Mouse (Mus musculus) urinary bladder, postnatal 14 days (tissue): ENCODE measurements around the gene Ccdc149.

Experiments
- DNase-seq: peaks from one replicate; pipeline ENCODE4 v3.0.0; 2021; ENCODE audit warnings: low spot score

The Ccdc149 gene

DNA sequence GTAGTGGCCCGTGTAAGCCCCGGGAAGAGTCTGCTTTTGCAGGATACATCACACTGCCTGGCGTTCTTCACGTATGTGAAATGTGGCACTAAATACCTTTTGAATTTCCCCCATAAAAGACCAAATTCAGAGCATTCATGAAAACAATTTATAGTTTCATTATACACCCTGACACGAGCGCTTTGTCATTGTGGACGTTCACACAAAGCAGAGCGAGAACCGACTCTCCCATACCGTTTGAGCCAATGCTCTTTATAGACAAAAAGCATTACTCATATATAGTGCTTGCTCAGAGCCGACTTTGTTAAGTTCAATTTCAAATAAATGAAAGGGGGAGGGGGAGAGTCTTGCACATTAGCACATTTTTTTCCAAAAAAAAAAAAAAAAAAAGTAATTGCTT is 31.0 kb downstream of the Ccdc149 start:
- no peak for DNase-seq

DNA sequence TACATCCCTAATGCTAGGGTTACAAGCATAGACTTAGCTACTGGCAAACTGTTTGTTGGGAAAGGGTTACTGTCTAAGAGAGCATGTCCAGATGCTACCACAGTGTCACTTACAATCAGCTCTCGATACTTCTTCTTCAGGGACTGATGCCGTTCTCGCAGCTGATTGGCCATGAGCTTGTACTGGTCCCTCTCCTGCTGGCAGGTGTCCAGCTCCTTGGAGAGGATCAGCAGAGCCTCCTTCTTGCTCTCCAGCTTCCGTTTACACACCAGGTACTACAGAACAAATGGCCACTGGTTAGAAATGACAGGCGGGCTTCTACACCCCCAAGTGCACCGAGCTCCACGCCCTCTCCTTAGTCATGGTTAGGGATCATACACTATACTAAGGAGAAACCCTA is 32.4 kb downstream of the Ccdc149 start:
- DNase-seq = no peak

DNA sequence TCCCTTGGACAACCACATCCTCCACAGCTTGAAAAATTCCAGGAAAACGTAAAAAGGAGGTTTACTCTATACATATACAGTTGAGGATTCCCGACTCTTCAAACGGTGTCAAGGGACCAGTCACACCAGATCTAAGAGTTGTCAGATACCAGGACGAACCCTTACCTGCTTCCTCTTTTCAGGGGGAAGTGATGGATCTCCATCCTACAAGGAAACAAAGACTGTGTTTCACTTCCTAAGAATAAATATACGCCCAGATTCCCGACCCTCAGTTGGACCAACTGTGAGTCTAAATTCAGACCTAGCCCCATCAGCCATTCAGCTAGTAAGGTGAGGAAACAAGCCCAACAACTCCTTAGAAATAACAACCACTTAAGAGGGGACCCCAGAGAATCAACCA is 35.8 kb downstream of the Ccdc149 start:
- no peak for DNase-seq

DNA sequence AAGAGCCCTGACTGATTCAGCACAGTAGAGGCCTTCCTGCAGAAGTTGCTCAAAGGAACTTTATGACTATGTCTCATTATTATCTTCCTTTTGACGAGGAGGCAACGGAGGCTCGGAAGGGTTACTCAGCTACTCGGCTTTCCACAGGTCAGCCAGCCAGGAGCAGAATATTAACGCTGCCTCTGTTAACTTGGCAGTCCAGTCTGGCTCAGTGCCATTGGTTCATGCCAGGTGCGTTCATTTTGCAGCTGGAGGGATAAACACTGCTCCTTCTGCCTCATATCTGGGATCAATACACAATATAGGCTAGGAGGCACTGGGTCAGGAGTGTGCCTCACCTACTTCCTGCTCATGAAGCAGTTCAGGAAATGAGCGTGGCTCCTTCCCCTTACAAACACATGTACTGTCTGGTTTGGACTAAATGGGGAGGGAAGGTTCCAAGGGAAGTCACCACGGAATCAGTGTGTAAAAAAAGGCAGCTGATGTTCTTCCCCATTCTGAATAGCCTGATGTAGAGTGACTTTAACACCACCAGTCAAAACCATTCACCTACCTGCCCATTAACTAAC is 40.0 kb downstream of the Ccdc149 start:
- DNase-seq = no peak

GRCm38 (mm10) chr5:52429731-52430480 is 41.4 kb downstream of the Ccdc149 start:
- no peak for DNase-seq

DNA sequence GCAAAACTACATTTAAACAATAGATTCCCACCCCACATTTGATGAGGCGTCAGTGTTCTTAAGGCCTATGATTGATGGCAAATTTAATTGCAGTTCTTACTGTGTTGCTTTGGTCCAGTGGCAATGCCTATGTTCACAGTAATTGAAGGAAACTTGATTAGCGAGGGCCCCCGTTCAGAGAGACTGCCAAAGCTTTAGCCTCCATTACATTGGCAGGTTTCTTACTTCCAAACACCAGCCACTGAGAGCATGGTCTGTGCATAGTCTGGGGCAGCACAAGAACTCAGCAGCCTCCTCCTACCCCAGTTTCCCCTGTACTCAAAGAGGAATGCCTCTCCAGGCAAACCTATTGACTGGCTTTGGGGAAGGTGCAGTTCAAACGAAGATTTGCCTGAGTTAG is 42.7 kb downstream of the Ccdc149 start:
- no peak for DNase-seq

DNA sequence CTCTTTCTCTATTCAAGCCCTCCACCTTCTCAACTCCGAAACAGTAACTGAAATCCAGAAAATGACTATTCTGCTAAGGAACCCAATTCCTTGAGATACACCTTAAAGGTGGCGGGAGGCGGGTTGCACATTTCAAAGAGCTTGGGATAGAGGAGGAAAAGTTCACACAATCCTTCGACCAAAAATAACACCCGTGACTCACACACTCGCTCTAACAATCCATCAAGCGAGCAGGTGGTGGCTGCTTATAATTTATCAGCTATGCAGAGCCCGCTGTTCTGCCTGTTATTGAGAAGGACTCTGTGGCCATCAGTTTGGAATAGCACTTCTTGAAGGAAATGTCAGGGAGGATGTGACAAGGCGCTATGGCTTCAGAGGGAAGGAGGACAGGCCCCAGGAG is 45.5 kb downstream of the Ccdc149 start:
- DNase-seq = no peak

GRCm38 (mm10) chr5:52423893-52424292 is 47.4 kb downstream of the Ccdc149 start:
- no peak for DNase-seq

DNA sequence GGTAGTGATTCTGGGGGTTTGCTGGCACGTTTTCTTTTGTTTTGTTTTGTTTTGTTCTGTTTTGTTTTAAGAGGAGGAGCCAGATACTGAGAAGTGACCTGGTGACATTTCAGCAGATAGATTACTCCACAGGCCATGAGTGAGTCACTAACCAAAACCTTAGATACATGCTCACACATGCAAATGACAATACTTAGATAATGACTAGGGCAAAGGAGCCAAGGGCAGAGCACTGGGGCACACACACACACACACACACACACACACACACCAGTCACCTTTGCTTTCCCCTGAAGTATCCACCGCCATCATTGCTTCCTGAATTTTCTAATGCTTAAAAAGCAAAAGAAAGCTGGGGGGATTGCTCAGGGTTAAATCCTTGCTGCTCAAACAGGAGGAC is 54.8 kb downstream of the Ccdc149 start:
- DNase-seq = no peak

- no peak for DNase-seq
Measured at GRCm38 (mm10) chr5:52415917-52416316, 55.4 kb downstream of the Ccdc149 start.

- no peak for DNase-seq
Measured at GRCm38 (mm10) chr5:52415193-52415592, 56.1 kb downstream of the Ccdc149 start.

GRCm38 (mm10) chr5:52411567-52411966 is 59.8 kb downstream of the Ccdc149 start:
- DNase-seq = peak; percentile 7

DNA sequence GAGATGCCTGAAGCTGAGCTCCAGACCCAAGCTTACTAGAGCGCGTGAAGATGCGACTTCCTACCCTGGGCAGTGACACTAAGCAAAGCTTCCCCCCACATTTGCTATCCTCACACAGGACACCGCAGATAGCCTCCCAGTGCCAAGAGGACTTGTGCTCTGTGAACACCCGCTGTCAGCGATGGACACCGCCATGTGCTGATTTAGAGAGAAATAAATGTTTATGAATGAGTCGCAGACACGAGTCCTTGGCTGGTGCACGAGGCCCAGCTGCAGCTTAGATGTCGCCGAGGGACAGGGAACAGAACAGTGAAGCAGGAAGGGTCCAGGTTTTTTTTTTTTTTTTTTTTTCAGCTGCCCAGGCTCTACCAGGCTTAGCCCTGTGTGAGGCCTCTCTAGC is 61.1 kb downstream of the Ccdc149 start:
- no peak for DNase-seq

DNA sequence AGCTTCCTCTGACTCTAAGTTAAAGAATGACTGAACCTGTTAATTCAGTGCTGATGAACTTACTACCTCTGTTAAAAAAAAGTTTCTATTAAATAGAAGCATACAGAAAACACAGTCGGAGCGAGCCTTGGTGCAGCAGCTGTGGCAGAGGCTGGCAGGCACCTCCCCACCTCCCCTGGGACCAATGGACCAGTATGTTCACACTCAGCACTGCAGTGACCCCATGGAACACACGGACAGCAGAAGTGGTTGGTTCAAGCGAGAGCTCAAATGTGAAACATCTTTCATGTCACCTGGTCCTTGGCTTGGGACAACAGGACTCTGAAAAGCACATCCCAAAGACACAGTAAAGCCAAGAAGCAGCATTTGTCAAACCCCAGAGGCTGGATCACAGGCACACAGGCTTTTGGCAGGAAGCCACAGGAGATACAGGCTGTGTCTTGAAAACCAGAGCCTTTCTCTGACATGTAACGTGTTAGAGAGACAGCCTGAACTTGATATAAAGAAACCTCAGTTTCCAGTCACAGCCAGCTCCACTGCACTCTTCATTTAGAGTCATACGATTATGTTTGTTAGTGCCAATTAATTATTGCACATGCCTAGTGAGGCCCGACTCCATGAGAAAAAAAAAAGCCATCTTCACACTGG is 62.5 kb downstream of the Ccdc149 start:
- DNase-seq = no peak

DNA sequence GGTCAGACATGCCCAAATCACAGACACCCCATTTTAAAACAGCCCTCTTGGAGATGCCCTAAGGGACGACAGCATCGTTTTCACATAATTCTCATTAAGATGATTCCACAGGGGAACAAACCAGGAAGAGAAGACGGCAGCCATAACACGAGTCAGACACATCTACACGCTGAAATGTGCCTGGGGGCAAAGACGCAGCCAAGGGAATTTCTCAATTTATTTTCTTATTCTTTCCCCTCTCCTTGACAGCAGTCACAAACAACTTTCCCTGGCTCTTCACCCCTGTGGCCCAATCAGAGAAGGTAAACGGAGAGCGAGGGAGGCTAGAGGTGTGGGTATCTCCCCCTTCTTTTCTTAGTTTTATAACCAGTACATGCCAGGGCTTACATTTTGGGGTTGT is 66.9 kb downstream of the Ccdc149 start:
- DNase-seq = no peak

DNA sequence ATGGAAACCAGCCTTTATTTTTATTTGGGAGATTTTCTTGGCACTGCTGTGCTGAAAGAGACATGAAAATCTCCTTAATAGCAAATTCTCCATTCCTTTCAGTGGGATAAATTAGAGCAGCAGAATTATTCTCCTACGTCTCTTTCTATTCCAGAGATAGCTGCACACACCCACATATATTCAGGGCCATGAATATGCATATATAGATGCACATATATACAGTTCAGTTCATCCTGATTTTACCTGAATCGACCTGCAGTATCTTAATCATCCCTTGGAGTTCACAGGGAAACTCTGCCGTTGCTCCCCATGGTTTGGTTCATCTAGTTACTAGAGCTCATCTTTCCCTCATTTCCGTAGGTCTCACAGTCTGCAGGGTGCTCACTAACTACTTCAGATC is 77.6 kb downstream of the Ccdc149 start:
- DNase-seq = no peak

GRCm38 (mm10) chr5:52391471-52391870 is 79.8 kb downstream of the Ccdc149 start:
- DNase-seq = no peak

DNA sequence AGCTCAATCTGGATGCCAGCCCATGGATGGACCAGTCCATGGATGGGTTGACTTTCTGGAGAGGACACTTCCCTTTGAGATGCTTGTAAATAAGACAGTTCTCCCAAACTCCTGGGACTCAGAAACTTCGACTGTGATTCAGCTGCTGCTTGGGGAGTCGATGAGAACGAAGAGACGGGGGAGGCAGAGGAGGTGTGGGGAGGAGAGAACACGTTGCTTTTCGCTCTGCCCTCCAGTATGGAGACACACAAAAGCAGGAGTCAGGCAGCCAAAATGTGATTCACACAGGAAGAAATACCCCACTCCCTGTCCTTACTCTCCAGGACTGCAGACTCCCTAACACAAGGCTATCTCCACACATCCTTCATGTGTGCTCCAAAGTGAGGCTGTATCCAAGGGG is 80.9 kb downstream of the Ccdc149 start:
- no peak for DNase-seq

GRCm38 (mm10) chr5:52388092-52388749 is 83.1 kb downstream of the Ccdc149 start:
- DNase-seq = no peak

GRCm38 (mm10) chr5:52386016-52386415 is 85.3 kb downstream of the Ccdc149 start:
- no peak for DNase-seq

DNA sequence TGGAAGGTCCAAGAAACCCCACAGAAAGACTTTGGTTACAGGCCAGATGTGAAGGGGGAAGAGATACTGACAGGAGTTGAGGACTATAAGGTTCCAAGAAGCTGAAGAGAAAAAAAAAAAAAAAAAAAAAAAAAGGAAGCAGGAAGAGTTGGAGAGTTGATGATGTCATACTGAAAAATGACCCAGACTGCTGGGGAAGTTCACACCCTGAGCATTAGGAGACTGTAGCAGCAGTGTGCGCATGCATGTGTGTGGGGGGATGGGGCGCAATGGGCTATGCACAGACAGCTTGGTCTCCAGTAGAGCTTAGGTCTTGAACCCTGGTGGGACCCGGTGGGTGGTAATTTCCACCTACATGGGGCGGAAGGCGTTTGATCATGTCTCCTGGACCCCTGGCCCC is 87.6 kb downstream of the Ccdc149 start:
- DNase-seq = no peak

GRCm38 (mm10) chr5:52382837-52383236 is 88.5 kb downstream of the Ccdc149 start:
- no peak for DNase-seq

GRCm38 (mm10) chr5:52375847-52376246 is 95.5 kb downstream of the Ccdc149 start:
- DNase-seq = no peak
